ENCODE assay signal across 8 mouse cellular contexts in the genomic region with DNA sequence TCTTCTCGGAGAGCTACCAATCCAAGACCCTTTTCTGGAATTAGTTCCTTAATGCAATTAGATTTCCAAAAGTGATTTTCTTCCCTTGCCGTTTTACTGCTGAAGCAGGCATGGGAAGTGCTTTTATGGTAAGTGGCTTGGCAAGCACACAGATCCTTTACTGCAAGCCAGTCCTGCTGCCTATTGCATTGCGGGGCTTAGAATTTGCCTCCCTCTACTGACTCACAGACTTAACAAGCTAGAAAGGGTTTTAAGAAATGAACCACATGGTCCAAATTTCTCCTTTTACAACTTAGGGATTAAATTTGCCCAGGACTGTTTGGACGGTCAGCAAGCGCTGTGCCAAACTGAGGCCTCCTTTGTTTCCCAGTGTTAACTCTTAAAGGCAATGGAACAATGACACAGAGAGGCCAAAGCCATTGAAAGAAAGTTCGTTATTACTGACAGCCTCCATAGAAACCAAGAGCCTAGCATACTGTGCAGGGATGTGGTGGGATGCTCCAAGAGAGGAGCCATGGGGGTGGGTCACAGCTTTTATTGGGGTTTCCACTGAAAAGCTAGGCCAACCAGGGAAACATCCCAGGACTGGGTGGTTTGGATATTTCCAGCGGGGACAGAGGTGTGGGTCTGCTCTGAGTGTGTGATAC.
DNase-seq lines count a peak whose midpoint lies in the region; ATAC-seq lines count a peak whose summit lies in the region.
"Had no signal": no experiment of that assay in that cellular context is flagged by ENCODE, and none has a peak within 500 bp of the region (broad histone marks: within the 10 kb centered on the region; RNA-seq: fewer than 3 reads in every experiment).

No protein-coding gene starts in this region.

- H3K36me3 ChIP-seq in forebrain, embryonic 13.5 days (ENCODE audit: poor library complexity, severe bottlenecking) = no peaks in the 10 kb centered on the region
- H3K36me3 ChIP-seq in limb, embryonic 13.5 days = no peaks in the 10 kb centered on the region

- no peaks in the 10 kb centered on the region for H3K9me3 ChIP-seq in forebrain, embryonic 13.5 days (replicated peaks)
- H3K9me3 ChIP-seq in limb, embryonic 13.5 days = no peaks in the 10 kb centered on the region

- 11% methylated on average over 7 of the region's 7 CpGs for WGBS in forebrain, embryonic 13.5 days
- 31% methylated on average over 7 of the region's 7 CpGs for WGBS in limb, embryonic 13.5 days

- H3K4me2 ChIP-seq in forebrain, embryonic 13.5 days = no peak overlapping the region
- H3K4me2 ChIP-seq in limb, embryonic 13.5 days (replicated peaks) = no peak overlapping the region; the same call in 1 of the 2 replicates

- peaks cover 27% of the 10 kb centered on the region for H3K4me1 ChIP-seq in forebrain, embryonic 13.5 days
- H3K4me1 ChIP-seq in limb, embryonic 13.5 days = peaks cover 49% of the 10 kb centered on the region

- no peak overlapping the region for H3K9ac ChIP-seq in forebrain, embryonic 13.5 days
- no peak overlapping the region for H3K9ac ChIP-seq in limb, embryonic 13.5 days

- peak; percentile 43 for DNase-seq in right cerebral cortex, adult 18-20 months
- DNase-seq in right cerebral cortex, postnatal 14 days = no peak
- peak; percentile 60 for DNase-seq in telencephalon, adult 2 months (ENCODE audit: low read depth, low spot score)
- DNase-seq in ovary, postnatal 10 days (ENCODE audit: low spot score) = no peak
- DNase-seq: kidney, postnatal 14 days had no signal

- ATAC-seq in forebrain, embryonic 13.5 days = peak; percentile 82
- ATAC-seq in limb, embryonic 13.5 days (ENCODE audit: low FRiP score, low read depth) = peak; percentile 88
- no peak for ATAC-seq in megakaryocyte-erythroid progenitor cell, adult 5-6 weeks (replicated peaks; ENCODE audit: low FRiP score, low TSS enrichment, poor library complexity, severe bottlenecking)

- peak overlapping the region; percentile 25; the same call in 1 of the 2 replicates for H3K27ac ChIP-seq in forebrain, embryonic 13.5 days
- peak overlapping the region; percentile 89 for H3K27ac ChIP-seq in limb, embryonic 13.5 days

- peaks cover 42% of the 10 kb centered on the region for H3K27me3 ChIP-seq in forebrain, embryonic 13.5 days
- H3K27me3 ChIP-seq in limb, embryonic 13.5 days = no peaks in the 10 kb centered on the region

- H3K4me3 ChIP-seq in forebrain, embryonic 13.5 days = no peak overlapping the region
- H3K4me3 ChIP-seq in limb, embryonic 13.5 days = no peak overlapping the region

Comparison
In these comparisons a context has a peak if more than half of its experiments do, and no peak if none do; other contexts are left out.
1. DNase-seq: peak in right cerebral cortex, adult 18-20 months (single experiment) and telencephalon, adult 2 months (single experiment); none in right cerebral cortex, postnatal 14 days (single experiment) and ovary, postnatal 10 days (single experiment).